Mouse (Mus musculus) limb, embryonic 11.5 days (tissue): ENCODE measurements around the gene Nanos2. TPM values are rescaled to one million over a fixed set of nuclear protein-coding genes. Genes with fewer than 3 reads are reported as not detected.

Experiments
- ATAC-seq: fragments of 200-750 bp; cut with Nextera tagmentation; 2 replicates; pipeline ENCODE4 v1.8.0; 2017; ENCODE audit warnings: low read depth; ENCODE audit not compliant: insufficient number of reproducible peaks, low FRiP score, low TSS enrichment
- DNase-seq: peaks from one replicate; pipeline ENCODE4 v3.0.0-alpha.2; 2015; ENCODE audit warnings: low spot score
- H3K27ac ChIP-seq: fragments of 300-500 bp; sonication (generic); replicated peaks from 2 replicates; pipeline ENCODE4 v1.5.1; 2014; ENCODE audit warnings: low read depth, mild to moderate bottlenecking, low read length
- H3K27me3 ChIP-seq: fragments of 300-500 bp; sonication (generic); 2 replicates; pipeline ENCODE4 v1.6.1; 2014; ENCODE audit warnings: mild to moderate bottlenecking, low read length, mixed read lengths; ENCODE audit not compliant: control insufficient read depth, insufficient read depth
- H3K36me3 ChIP-seq: fragments of 300-500 bp; sonication (generic); 2 replicates; pipeline ENCODE4 v1.6.1; 2014; ENCODE audit warnings: mild to moderate bottlenecking, low read length, moderate library complexity, mixed read lengths; ENCODE audit not compliant: control insufficient read depth, insufficient read depth
- H3K4me1 ChIP-seq: fragments of 300-500 bp; sonication (generic); 2 replicates; pipeline ENCODE4 v1.6.1; 2014; ENCODE audit warnings: low read length, mixed read lengths; ENCODE audit not compliant: control insufficient read depth, insufficient read depth
- H3K4me2 ChIP-seq: fragments of 300-500 bp; sonication (generic); 2 replicates; pipeline ENCODE4 v1.6.1; 2014; ENCODE audit warnings: low read depth, mild to moderate bottlenecking, moderate library complexity; ENCODE audit not compliant: severe bottlenecking
- H3K4me3 ChIP-seq: fragments of 300-500 bp; sonication (generic); 2 replicates; pipeline ENCODE4 v1.5.1; 2014; ENCODE audit warnings: low read depth, low read length
- H3K9ac ChIP-seq: fragments of 300-500 bp; sonication (generic); 2 replicates; pipeline ENCODE4 v1.6.1; 2014; ENCODE audit warnings: mild to moderate bottlenecking, low read length
- H3K9me3 ChIP-seq: fragments of 300-500 bp; sonication (generic); 2 replicates; pipeline ENCODE4 v1.6.1; 2016; ENCODE audit warnings: low read length; ENCODE audit not compliant: control insufficient read depth
- WGBS: fragments of 180-500 bp; shearing (Covaris S2); extraction: QIAGEN DNeasy Blood & Tissue Kit; methylation state at CpG from one replicate; pipeline ENCODE4 v1.1.7; 2014; 5-methylcytosine and 5-hydroxymethylcytosine counted together
- polyA plus RNA-seq: library from polyadenylated mRNA; unstranded; fragments of >200 nt; fragmentation: Nextera tagmentation; extraction: Ambion mirVana; gene quantifications from 2 replicates; pipeline ENCODE4 v1.2.1, GENCODE M21; 2014

Nanos2 gene
- polyA plus RNA-seq, 1 experiment from 2014 or later: not detected

- H3K4me2 ChIP-seq: peak overlapping the region; percentile 68; the same call in 1 of the 2 replicates
- no peak for ATAC-seq
These were observed 5.8 kb downstream of the Nanos2 start for GRCm38 (mm10) chr7:18993036-18993435.

DNA sequence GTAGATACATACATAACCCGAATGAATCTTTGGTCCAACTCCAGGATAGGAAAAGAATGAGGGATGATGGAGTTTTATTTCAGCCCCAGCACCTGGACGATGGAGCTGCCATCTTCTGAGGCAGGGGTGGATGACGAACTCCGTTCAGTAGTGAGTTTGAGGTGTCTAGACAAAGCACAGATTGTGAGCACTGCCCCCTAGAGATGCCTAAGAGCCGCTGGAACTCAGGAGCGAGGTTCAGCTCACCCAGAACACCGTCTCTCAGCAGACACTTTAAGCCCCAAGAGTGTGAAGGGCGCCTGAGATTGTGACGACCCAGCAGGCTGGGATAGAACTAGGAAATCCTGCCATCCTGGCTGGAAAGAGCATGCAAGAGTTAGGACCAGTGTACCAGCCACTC is 11.6 kb downstream of the Nanos2 start:
- 0 out of 2 replicates have a peak, but pooled peaks cover 3% of the 10 kb centered on the region for H3K4me1 ChIP-seq
- no peak overlapping the region for H3K27ac ChIP-seq
- no peaks in the 10 kb centered on the region for H3K9me3 ChIP-seq
- no peak for DNase-seq
- ATAC-seq: no peak
- no peak overlapping the region for H3K4me3 ChIP-seq
- H3K36me3 ChIP-seq: peaks cover 3% of the 10 kb centered on the region; the same call in 1 of the 2 replicates
- no peak overlapping the region; the same call in 1 of the 2 replicates for H3K9ac ChIP-seq
- H3K4me2 ChIP-seq: no peak overlapping the region
- WGBS: 56% methylated on average over 9 of the region's 9 CpGs
- H3K27me3 ChIP-seq: peaks cover under 1% of the 10 kb centered on the region; the same call in 1 of the 2 replicates

More at GRCm38 (mm10) chr7:18993036-18993435, 5.8 kb downstream of the Nanos2 start:
- Histone ChIP-seq H3K4me1 (peaks cover 7% of the 10 kb centered on the region; the same call in 1 of the 2 replicates), H3K27me3 (peaks cover 25% of the 10 kb centered on the region), H3K36me3 (peaks cover 3% of the 10 kb centered on the region; the same call in 1 of the 2 replicates), H3K9me3 (no peaks in the 10 kb centered on the region), H3K4me3 (no peak overlapping the region), H3K9ac (no peak overlapping the region), H3K27ac (no peak overlapping the region)
- DNase-seq: no peak
- 84% methylated on average over 5 of the region's 5 CpGs for WGBS

DNA sequence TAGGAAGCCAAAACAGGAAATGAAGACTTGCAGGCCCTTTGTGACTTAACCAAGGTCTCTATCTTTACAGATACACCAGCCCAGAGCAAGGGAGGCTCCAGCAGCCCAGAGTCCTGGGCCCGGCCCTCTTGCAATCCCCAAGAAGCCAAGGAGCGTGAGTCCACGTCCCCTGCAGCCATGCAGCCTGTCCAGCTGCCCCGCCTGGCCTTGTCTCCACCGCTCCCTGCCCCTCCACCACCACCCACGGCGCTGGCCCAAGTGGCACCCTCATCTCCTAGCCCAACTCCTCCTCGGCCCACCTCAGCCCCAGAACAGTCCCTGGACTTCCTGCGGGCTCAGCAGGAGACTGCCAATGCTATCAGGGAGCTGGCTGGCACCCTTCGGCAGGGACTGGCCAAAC is 13.2 kb downstream of the Nanos2 start:
- H3K27ac ChIP-seq: no peak overlapping the region
- 41% methylated on average over 10 of the region's 10 CpGs for WGBS
- ATAC-seq: no peak

DNA sequence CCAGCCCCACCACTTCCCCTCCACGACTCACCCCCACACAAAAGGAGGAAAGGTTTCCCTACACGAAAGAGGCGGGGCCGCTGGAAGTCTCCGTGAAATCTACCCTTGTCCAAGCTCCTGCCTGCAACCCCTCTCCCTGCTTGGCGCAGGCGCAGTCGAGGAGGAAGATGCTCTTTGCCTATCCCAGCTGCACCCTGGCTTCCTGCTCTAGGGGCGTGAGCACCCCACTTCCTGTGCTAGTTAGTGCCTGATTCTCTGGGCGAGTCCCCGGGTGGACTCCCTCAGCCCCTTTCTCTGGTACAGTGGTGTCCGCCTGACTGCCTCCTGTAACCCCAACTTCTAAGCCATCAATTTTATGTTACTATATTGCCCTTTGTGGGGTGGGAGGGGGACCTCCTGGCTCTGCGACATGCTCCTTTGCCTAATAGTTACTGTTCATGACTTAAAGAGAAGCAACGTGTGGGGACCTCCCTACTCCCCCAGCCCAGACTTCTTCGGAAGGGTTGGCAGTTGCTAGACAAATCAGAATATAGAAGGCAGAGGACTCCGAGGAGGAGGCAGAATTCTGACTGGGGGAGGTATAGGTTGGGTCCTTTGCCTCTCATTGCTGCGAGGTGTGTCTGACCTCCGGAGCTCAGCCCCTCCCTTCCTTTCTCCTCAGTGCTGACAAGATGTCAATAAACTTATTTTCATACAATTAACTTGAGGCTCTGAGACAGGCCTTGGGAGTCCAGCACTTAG is 14.0 kb downstream of the Nanos2 start:
- Histone ChIP-seq H3K4me3 (peak overlapping the region; percentile 20), H3K9ac (peak overlapping the region; percentile 43; the same call in 1 of the 2 replicates), H3K9me3 (no peaks in the 10 kb centered on the region), H3K4me2 (peak overlapping the region; percentile 39), H3K36me3 (peaks cover 15% of the 10 kb centered on the region), H3K4me1 (peaks cover 20% of the 10 kb centered on the region), H3K27ac (no peak overlapping the region), H3K27me3 (no peaks in the 10 kb centered on the region)
- 35% methylated on average over 17 of the region's 18 CpGs for WGBS
- DNase-seq (peak; percentile 53), ATAC-seq (no peak)

More for the DNA sequence above, 13.2 kb downstream of the Nanos2 start:
- Histone ChIP-seq H3K9ac (peak overlapping the region; percentile 43; the same call in 1 of the 2 replicates), H3K27me3 (no peaks in the 10 kb centered on the region), H3K36me3 (peaks cover 9% of the 10 kb centered on the region), H3K9me3 (no peaks in the 10 kb centered on the region), H3K4me3 (peak overlapping the region; percentile 20), H3K4me1 (peaks cover 12% of the 10 kb centered on the region), H3K4me2 (peak overlapping the region; percentile 39)
- DNase-seq: no peak

GRCm38 (mm10) chr7:19001807-19002085 is 14.5 kb downstream of the Nanos2 start:
- Histone ChIP-seq H3K27ac (no peak overlapping the region), H3K4me1 (peaks cover 20% of the 10 kb centered on the region), H3K9me3 (no peaks in the 10 kb centered on the region), H3K36me3 (peaks cover 15% of the 10 kb centered on the region), H3K9ac (no peak overlapping the region), H3K4me2 (no peak overlapping the region), H3K4me3 (no peak overlapping the region), H3K27me3 (no peaks in the 10 kb centered on the region)
- DNase-seq (no peak), ATAC-seq (no peak)
- 48% methylated on average over 3 of the region's 3 CpGs for WGBS

DNA sequence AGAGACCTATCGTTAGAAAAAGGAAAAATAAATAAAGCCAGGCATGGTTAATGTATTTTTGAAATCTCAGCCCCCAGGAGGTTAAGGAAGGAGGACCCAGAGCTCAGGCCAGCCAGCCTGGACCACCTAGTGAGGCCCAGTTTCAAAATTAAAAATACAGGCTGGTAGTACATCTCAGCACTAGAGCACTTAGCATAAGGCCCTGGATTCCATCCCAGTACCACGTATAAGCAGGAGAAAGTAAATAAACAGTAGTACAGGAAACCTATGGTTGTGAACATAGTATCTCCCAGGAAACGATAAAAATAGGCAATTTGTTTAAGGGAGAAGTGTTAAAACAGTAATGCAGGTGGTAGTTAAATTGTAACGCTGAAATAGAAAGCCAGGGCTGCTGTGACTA is 14.9 kb downstream of the Nanos2 start:
- DNase-seq (no peak), ATAC-seq (no peak)
- 38% methylated on average over 4 of the region's 4 CpGs for WGBS
- Histone ChIP-seq H3K4me2 (peak overlapping the region; percentile 61), H3K27me3 (no peaks in the 10 kb centered on the region), H3K9me3 (no peaks in the 10 kb centered on the region), H3K4me3 (peak overlapping the region; percentile 30; the same call in 1 of the 2 replicates), H3K27ac (no peak overlapping the region), H3K4me1 (peaks cover 22% of the 10 kb centered on the region), H3K9ac (peak overlapping the region; percentile 55; the same call in 1 of the 2 replicates), H3K36me3 (peaks cover 15% of the 10 kb centered on the region)

GRCm38 (mm10) chr7:19002848-19003498 is 15.8 kb downstream of the Nanos2 start:
- H3K36me3 ChIP-seq: peaks cover 15% of the 10 kb centered on the region
- DNase-seq (peak; percentile 82), ATAC-seq (peak; percentile 37; the same call in 1 of the 2 replicates)
- peak overlapping the region; percentile 30 for H3K4me3 ChIP-seq
- H3K4me1 ChIP-seq: peaks cover 23% of the 10 kb centered on the region
- H3K27me3 ChIP-seq: no peaks in the 10 kb centered on the region
- peak overlapping the region; percentile 55 for H3K9ac ChIP-seq
- H3K9me3 ChIP-seq: no peaks in the 10 kb centered on the region
- peak overlapping the region; percentile 61 for H3K4me2 ChIP-seq
- no peak overlapping the region; the same call in 1 of the 2 replicates for H3K27ac ChIP-seq
- 3% methylated on average over 17 of the region's 17 CpGs for WGBS

- Histone ChIP-seq H3K27me3 (no peaks in the 10 kb centered on the region), H3K4me1 (peaks cover 23% of the 10 kb centered on the region), H3K9ac (peak within 1 kb of the TSS; percentile 91), H3K36me3 (peaks cover 15% of the 10 kb centered on the region), H3K4me3 (peak within 1 kb of the TSS; percentile 91), H3K27ac (peak within 1 kb of the TSS; percentile 84), H3K9me3 (no peaks in the 10 kb centered on the region), H3K4me2 (peak within 1 kb of the TSS; percentile 94)
- DNase-seq (peak; percentile 97), ATAC-seq (peak; percentile 45; the same call in 1 of the 2 replicates)
- WGBS: under 1% methylated on average over 83 of the region's 90 CpGs
These were observed 16.9 kb downstream of the Nanos2 start, which contains the start of gene Irf2bp1 for GRCm38 (mm10) chr7:19003902-19004630. Gene Irf2bp1 (plus strand): TSS chr7:19004044.
